Comparison of ENCODE assay signal across 8 mouse cellular contexts in the genomic region with DNA sequence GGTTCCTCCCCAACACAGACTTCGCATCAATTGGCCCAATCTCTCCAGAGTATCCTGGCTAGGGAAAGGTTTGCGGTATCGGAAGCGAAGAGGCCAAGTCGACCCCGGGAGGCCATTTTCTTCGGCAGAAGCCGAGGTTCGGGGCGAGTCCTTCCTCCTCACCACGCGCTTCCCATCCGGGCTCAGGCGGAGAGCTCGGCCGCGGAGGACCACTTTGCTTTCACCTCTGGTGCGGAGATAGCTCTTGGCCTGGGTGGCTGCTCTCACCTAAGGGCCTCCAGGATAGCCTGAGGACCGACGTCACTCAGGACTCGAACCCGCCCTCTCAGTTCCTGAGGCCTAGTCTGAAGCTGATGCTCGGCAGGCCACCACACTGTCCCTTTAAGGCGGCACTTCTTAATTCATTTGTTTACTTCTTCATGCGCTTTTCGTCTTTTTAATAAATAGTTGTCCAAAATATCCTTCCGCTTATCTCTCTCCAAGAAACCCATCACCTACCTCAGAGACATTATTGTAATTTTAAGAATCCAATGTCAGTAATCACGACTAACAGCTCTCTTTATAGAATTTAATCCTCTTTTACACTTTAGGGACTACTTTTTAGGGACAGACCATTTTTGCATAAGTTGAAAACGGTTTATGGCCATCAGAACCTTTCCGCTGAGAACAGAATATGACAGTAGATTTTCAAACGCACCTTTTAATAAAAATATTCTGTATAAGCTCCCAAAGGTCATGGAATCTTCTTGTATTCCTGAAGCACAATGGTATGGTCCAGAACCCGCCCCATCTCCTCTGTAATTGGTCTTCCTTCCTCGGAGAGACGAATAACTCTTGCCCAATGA. TPM values are rescaled to one million over a fixed set of nuclear protein-coding genes. Genes with fewer than 3 reads are reported as not detected.
A peak's percentile ranks its signal among the peaks of the same experiment; 100 is the strongest.
DNase-seq lines count a peak whose midpoint lies in the region; ATAC-seq and TF ChIP-seq lines count a peak whose summit lies in the region.

No protein-coding gene starts in this region.

- peak overlapping the region; percentile 89 for H3K9ac ChIP-seq in forebrain, embryonic 16.5 days (replicated peaks; ENCODE audit: low read depth, low read length)
- H3K9ac ChIP-seq in lung, embryonic 16.5 days (ENCODE audit: low read length) = peak overlapping the region; percentile 93

- H3K27ac ChIP-seq in forebrain, embryonic 16.5 days (ENCODE audit: low read length) = peak overlapping the region; percentile 97
- peak overlapping the region; percentile 94 for H3K27ac ChIP-seq in lung, embryonic 16.5 days (ENCODE audit: low read length)

- H3K4me3 ChIP-seq in G1E (ENCODE audit: low read depth, low read length) = peak overlapping the region; percentile 80
- H3K4me3 ChIP-seq in forebrain, embryonic 16.5 days (replicated peaks; ENCODE audit: low read length) = peak overlapping the region; percentile 73
- H3K4me3 ChIP-seq in lung, embryonic 16.5 days (ENCODE audit: low read length) = peak overlapping the region; percentile 79

- no peaks in the 10 kb centered on the region for H3K27me3 ChIP-seq in G1E (ENCODE audit: insufficient read depth, low read length)
- H3K27me3 ChIP-seq in forebrain, embryonic 16.5 days (replicated peaks; ENCODE audit: control insufficient read depth, insufficient read depth, low read length) = peaks cover 17% of the 10 kb centered on the region
- H3K27me3 ChIP-seq in lung, embryonic 16.5 days (ENCODE audit: control insufficient read depth, insufficient read depth, low read depth, low read length) = no peaks in the 10 kb centered on the region

- peaks cover 53% of the 10 kb centered on the region for H3K36me3 ChIP-seq in G1E (replicated peaks)
- no peaks in the 10 kb centered on the region for H3K36me3 ChIP-seq in forebrain, embryonic 16.5 days (ENCODE audit: control insufficient read depth, insufficient read depth)
- no peaks in the 10 kb centered on the region for H3K36me3 ChIP-seq in lung, embryonic 16.5 days (ENCODE audit: control insufficient read depth, insufficient read depth, low read length)

- 0 out of 2 replicates have a peak, but pooled peaks have one; percentile 12 for ATAC-seq in G1E (ENCODE audit: extremely low read depth, insufficient number of reproducible peaks, low FRiP score, poor library complexity, severe bottlenecking)
- peak; percentile 69 for ATAC-seq in forebrain, embryonic 16.5 days
- peak; percentile 78 for ATAC-seq in lung, embryonic 16.5 days (ENCODE audit: low read depth)

- no peak for TF ChIP-seq CTCF in G1E (IDR thresholded peaks at IDR 0.05; ENCODE audit: low read depth, low read length)

- H3K4me2 ChIP-seq in forebrain, embryonic 16.5 days (ENCODE audit: low read length) = peak overlapping the region; percentile 74
- H3K4me2 ChIP-seq in lung, embryonic 16.5 days (ENCODE audit: low read depth, low read length) = peak overlapping the region; percentile 79

- intact Hi-C loops in heart, postnatal 36 days (cut with DNase I) = no loop called here

- WGBS in forebrain, embryonic 16.5 days = under 1% methylated on average over 34 of the region's 34 CpGs
- under 1% methylated on average over 34 of the region's 34 CpGs for WGBS in lung, embryonic 16.5 days

- peak; percentile 61 for DNase-seq in G1E (ENCODE audit: low spot score)
- peak; percentile 84 to 90 for DNase-seq in cerebellum, adult 18-20 months
- DNase-seq in heart, postnatal 36 days = peak; percentile 81 to 88
- DNase-seq in layer of hippocampus, adult 8-10 months (ENCODE audit: low spot score in 2 of 2) = peak; percentile 83 to 85
- peak; percentile 62 for DNase-seq in ovary, postnatal 14 days (ENCODE audit: low spot score)
- DNase-seq in thymus, postnatal 14 days = peak; percentile 84

- no peaks in the 10 kb centered on the region for H3K9me3 ChIP-seq in G1E (replicated peaks)
- H3K9me3 ChIP-seq in forebrain, embryonic 16.5 days (ENCODE audit: control insufficient read depth, low read length) = no peaks in the 10 kb centered on the region
- H3K9me3 ChIP-seq in lung, embryonic 16.5 days (ENCODE audit: control insufficient read depth, low read length) = no peaks in the 10 kb centered on the region

- H3K4me1 ChIP-seq in G1E (ENCODE audit: insufficient read depth, low read depth, low read length) = peaks cover 55% of the 10 kb centered on the region
- peaks cover 43% of the 10 kb centered on the region for H3K4me1 ChIP-seq in forebrain, embryonic 16.5 days (replicated peaks; ENCODE audit: control insufficient read depth, insufficient read depth, low read length)
- H3K4me1 ChIP-seq in lung, embryonic 16.5 days (replicated peaks; ENCODE audit: control insufficient read depth, insufficient read depth, low read length) = peaks cover 29% of the 10 kb centered on the region

RNA-seq across cellular contexts. Expression of a gene that starts 0.6 kb away (rescaled TPM):
- total RNA-seq in G1E (2014; fragmentation: Nextera tagmentation) (13.2 and 16.6 TPM in 2 replicates), G1E (2017) (36.7 and 39.4 TPM in 2 replicates)
- 21.2 and 25.7 TPM in 2 replicates for polyA plus RNA-seq in G1E (2012)
- polyA plus RNA-seq in forebrain, embryonic 16.5 days (2015; fragmentation: Nextera tagmentation; extraction: Ambion mirVana) = 3.5 and 4.1 TPM in 2 replicates
- 10 to 100 TPM; 18.0 to 20.5 TPM for total RNA-seq in heart, postnatal 36 days (2021)
- 10 to 100 TPM; 39.0 to 51.3 (median 45.9) TPM for total RNA-seq in layer of hippocampus, adult 8-10 months (2022)
- polyA plus RNA-seq in lung, embryonic 16.5 days (2015; fragmentation: Nextera tagmentation; extraction: Ambion mirVana) = 4.6 and 5.2 TPM in 2 replicates

RNA-seq across cellular contexts. Expression of a gene that starts 13.9 kb away (rescaled TPM):
- 16.9 and 32.7 TPM in 2 replicates for total RNA-seq in G1E (2014; fragmentation: Nextera tagmentation)
- 11.9 and 19.2 TPM in 2 replicates for total RNA-seq in G1E (2017)
- 22.1 and 23.2 TPM in 2 replicates for polyA plus RNA-seq in G1E (2012)
- polyA plus RNA-seq in forebrain, embryonic 16.5 days (2015; fragmentation: Nextera tagmentation; extraction: Ambion mirVana) = 17.0 and 17.8 TPM in 2 replicates
- 10 to 100 TPM; 37.4 to 41.4 TPM for total RNA-seq in heart, postnatal 36 days (2021)
- 10 to 100 TPM; 88.4 to 98.2 (median 94.7) TPM for total RNA-seq in layer of hippocampus, adult 8-10 months (2022)
- 22.8 and 28.7 TPM in 2 replicates for polyA plus RNA-seq in lung, embryonic 16.5 days (2015; fragmentation: Nextera tagmentation; extraction: Ambion mirVana)

RNA-seq across cellular contexts. Expression of a gene that starts 13.9 kb away (rescaled TPM):
- not detected in 2 replicates for total RNA-seq in G1E (2014; fragmentation: Nextera tagmentation)
- 0.06 and 0.11 TPM in 2 replicates for total RNA-seq in G1E (2017)
- polyA plus RNA-seq in G1E (2012) = not detected in 2 replicates
- polyA plus RNA-seq in forebrain, embryonic 16.5 days (2015; fragmentation: Nextera tagmentation; extraction: Ambion mirVana) = 2.5 and 2.6 TPM in 2 replicates
- 10 to 100 TPM; 16.1 to 18.3 TPM for total RNA-seq in heart, postnatal 36 days (2021)
- 10 to 100 TPM; 11.0 to 15.3 (median 12.8) TPM for total RNA-seq in layer of hippocampus, adult 8-10 months (2022)
- polyA plus RNA-seq in lung, embryonic 16.5 days (2015; fragmentation: Nextera tagmentation; extraction: Ambion mirVana) = 3.1 and 3.3 TPM in 2 replicates

RNA-seq across cellular contexts. Expression of a gene that starts 16.8 kb away (rescaled TPM):
- total RNA-seq in G1E (2014; fragmentation: Nextera tagmentation) (6.1 and 12.7 TPM in 2 replicates), G1E (2017) (8.6 and 9.0 TPM in 2 replicates)
- polyA plus RNA-seq in G1E (2012) = 11.7 and 13.7 TPM in 2 replicates
- 19.9 and 25.9 TPM in 2 replicates for polyA plus RNA-seq in forebrain, embryonic 16.5 days (2015; fragmentation: Nextera tagmentation; extraction: Ambion mirVana)
- 1 to 10 TPM; 2.0 to 2.1 TPM for total RNA-seq in heart, postnatal 36 days (2021)
- total RNA-seq in layer of hippocampus, adult 8-10 months (2022) = 10 to 100 TPM in 3 of 4 experiments, 1 to 10 TPM in 1; 9.4 to 15.1 (median 11.6) TPM
- 8.7 and 10.1 TPM in 2 replicates for polyA plus RNA-seq in lung, embryonic 16.5 days (2015; fragmentation: Nextera tagmentation; extraction: Ambion mirVana)

RNA-seq across cellular contexts. Expression of a gene that starts 55.5 kb away (rescaled TPM):
- total RNA-seq in G1E (2014; fragmentation: Nextera tagmentation) = 2.7 TPM in 1 of 2 replicates, not detected in the other
- total RNA-seq in G1E (2017) = 0.23 TPM in 1 of 2 replicates, not detected in the other
- polyA plus RNA-seq in G1E (2012) = 0.02 and 0.07 TPM in 2 replicates
- 2.7 and 6.7 TPM in 2 replicates for polyA plus RNA-seq in forebrain, embryonic 16.5 days (2015; fragmentation: Nextera tagmentation; extraction: Ambion mirVana)
- 10 to 100 TPM; 12.4 to 20.9 TPM for total RNA-seq in heart, postnatal 36 days (2021)
- total RNA-seq in layer of hippocampus, adult 8-10 months (2022) = 100 to 1,000 TPM; 121 to 133 (median 125) TPM
- 2.9 and 3.0 TPM in 2 replicates for polyA plus RNA-seq in lung, embryonic 16.5 days (2015; fragmentation: Nextera tagmentation; extraction: Ambion mirVana)

Comparison
In these comparisons a context has a peak if more than half of its experiments do, and no peak if none do; other contexts are left out.
1. Peak in every context shown above with its lines: DNase-seq, ATAC-seq, H3K4me3 ChIP-seq and H3K27ac ChIP-seq.
2. ATAC-seq: peak in every context shown above with its lines; median percentile 78 in lung, embryonic 16.5 days; 69 in forebrain, embryonic 16.5 days; 12 in G1E.
3. RNA of a gene that starts 13.9 kb away (total RNA-seq): 16.1 to 18.3 TPM in heart, postnatal 36 days and 11.0 to 15.3 TPM in layer of hippocampus, adult 8-10 months; 0.06 to 0.11 TPM in G1E; every median in the first group is over 10 times any median in the second.